Mouse (Mus musculus): ENCODE measurements at regions not wholly inside any gene's neighbourhood (a gene's known extent, or its start where the extent isn't known, plus 50 kb on each side); places are given as distances from the start of the nearest gene placed in this dataset.
A peak's percentile ranks its signal among the peaks of the same experiment; 100 is the strongest.

DNA sequence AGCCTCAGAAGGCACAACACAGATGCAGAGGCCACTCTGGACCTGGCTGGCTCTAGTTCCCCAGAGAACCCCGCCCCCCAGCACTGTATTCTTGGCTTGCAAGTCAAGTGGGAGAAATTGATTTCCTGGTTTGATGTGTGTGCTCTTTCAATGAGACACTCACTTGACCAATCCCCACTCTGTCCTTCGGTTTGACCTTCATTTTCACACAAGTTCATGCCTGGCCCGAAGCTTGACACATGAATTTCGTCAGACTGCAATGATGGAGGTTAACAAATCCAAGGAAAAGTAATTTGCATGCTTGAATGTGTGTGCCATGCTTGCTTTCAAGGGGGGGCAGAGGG, 333.4 kb upstream of the Mki67 start:
- Histone ChIP-seq H3K27ac (ENCODE audit: low read length) (no peak overlapping the region), H3K4me2 (ENCODE audit: low read depth, low read length) (no peak overlapping the region), H3K36me3 (ENCODE audit: control insufficient read depth, insufficient read depth) (no peaks in the 10 kb centered on the region), H3K27me3 (ENCODE audit: control insufficient read depth, insufficient read depth, low read depth, low read length) (no peaks in the 10 kb centered on the region), H3K9me3 (replicated peaks; ENCODE audit: control insufficient read depth, low read length) (no peaks in the 10 kb centered on the region), H3K9ac (ENCODE audit: low read depth, low read length) (no peak overlapping the region), H3K4me3 (ENCODE audit: low read depth, low read length) (no peak overlapping the region), H3K4me1 (ENCODE audit: control insufficient read depth, low read depth, low read length) (no peaks in the 10 kb centered on the region)
- 45% methylated on average over 4 of the region's 4 CpGs for whole genome bisulfite sequencing (ENCODE audit: insufficient replicate concordance)
- no peak for ATAC-seq (ENCODE audit: low read depth)

DNA sequence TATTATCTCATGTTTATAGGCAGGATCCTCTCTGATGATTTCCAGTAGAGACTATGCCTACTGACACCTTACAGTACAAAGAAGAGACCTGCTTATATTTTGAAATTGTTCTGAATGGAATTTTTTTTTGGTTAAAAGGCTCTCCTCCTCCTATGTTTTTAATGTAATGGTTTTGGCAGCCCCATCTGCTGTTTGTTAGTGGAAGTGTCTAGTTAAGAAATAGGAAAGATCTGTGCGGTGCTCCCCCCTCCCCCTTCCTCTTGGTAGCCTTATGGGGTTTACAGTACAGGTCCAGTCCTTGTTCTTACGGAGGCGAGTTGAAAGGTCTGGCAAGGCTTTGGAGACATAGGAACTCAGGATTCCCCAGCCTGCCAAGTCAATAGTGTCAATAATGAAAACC, 334.0 kb upstream of the Mki67 start:
- no peaks in the 10 kb centered on the region for H3K27me3 ChIP-seq (ENCODE audit: control insufficient read depth, insufficient read depth, low read depth, low read length)
- ATAC-seq (ENCODE audit: low read depth), result no peak

DNA sequence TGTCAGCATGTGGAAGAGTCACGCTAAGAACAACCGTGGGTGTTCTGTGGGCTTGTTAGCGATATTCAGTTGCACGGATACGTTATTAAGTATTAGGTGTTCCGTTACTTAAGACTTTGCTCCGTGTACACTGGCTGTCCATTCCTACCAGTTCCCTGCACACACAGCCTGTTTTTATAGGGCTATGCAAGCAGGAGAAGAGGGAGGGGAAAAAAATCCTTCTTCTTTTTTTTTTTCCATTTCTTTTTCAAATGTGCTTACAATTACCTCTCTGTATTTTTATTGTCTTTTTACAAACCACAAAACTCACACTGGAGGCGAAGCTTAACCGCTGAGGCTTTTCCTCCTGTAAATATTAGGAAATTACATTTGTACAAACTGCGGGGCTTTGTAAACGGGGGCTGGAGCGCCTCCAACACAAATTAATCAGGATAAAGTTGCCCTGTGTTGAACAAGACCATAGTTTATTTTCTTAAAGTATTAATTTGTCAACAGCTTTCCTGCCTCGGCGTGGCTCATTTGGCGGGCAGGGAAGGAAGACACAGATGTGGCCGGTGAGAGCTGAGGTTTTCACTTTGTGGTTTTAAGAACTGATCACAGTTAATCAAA, 340.8 kb upstream of the Mki67 start:
- no peak for ATAC-seq (ENCODE audit: low read depth)
- no peaks in the 10 kb centered on the region for H3K36me3 ChIP-seq (ENCODE audit: control insufficient read depth, insufficient read depth)
- no peaks in the 10 kb centered on the region for H3K9me3 ChIP-seq (replicated peaks; ENCODE audit: control insufficient read depth, low read length)
- no peaks in the 10 kb centered on the region for H3K4me1 ChIP-seq (ENCODE audit: control insufficient read depth, low read depth, low read length)
- no peaks in the 10 kb centered on the region for H3K27me3 ChIP-seq (ENCODE audit: control insufficient read depth, insufficient read depth, low read depth, low read length)
- H3K4me3 ChIP-seq (ENCODE audit: low read depth, low read length), result no peak overlapping the region
- H3K9ac ChIP-seq (ENCODE audit: low read depth, low read length), result no peak overlapping the region
- H3K27ac ChIP-seq (ENCODE audit: low read length), result no peak overlapping the region
- no peak overlapping the region for H3K4me2 ChIP-seq (ENCODE audit: low read depth, low read length)
- 40% methylated on average over 16 of the region's 16 CpGs for WGBS (ENCODE audit: insufficient replicate concordance)

More for the DNA sequence above, 334.0 kb upstream of the Mki67 start:
- H3K4me3 ChIP-seq (ENCODE audit: low read depth, low read length), result no peak overlapping the region
- H3K36me3 ChIP-seq (ENCODE audit: control insufficient read depth, insufficient read depth), result no peaks in the 10 kb centered on the region
- 41% methylated on average over 3 of the region's 3 CpGs for WGBS (ENCODE audit: insufficient replicate concordance)
- no peaks in the 10 kb centered on the region for H3K9me3 ChIP-seq (replicated peaks; ENCODE audit: control insufficient read depth, low read length)
- H3K9ac ChIP-seq (ENCODE audit: low read depth, low read length), result no peak overlapping the region
- no peak overlapping the region for H3K4me2 ChIP-seq (ENCODE audit: low read depth, low read length)
- H3K27ac ChIP-seq (ENCODE audit: low read length), result no peak overlapping the region
- no peaks in the 10 kb centered on the region for H3K4me1 ChIP-seq (ENCODE audit: control insufficient read depth, low read depth, low read length)

GRCm38 (mm10) chr7:136058319-136058718, 342.2 kb upstream of the Mki67 start:
- no peaks in the 10 kb centered on the region for H3K4me1 ChIP-seq (ENCODE audit: control insufficient read depth, low read depth, low read length)
- H3K27me3 ChIP-seq (ENCODE audit: control insufficient read depth, insufficient read depth, low read depth, low read length), result no peaks in the 10 kb centered on the region
- H3K36me3 ChIP-seq (ENCODE audit: control insufficient read depth, insufficient read depth), result no peaks in the 10 kb centered on the region
- H3K9ac ChIP-seq (ENCODE audit: low read depth, low read length), result no peak overlapping the region
- no peak for ATAC-seq (ENCODE audit: low read depth)
- WGBS (ENCODE audit: insufficient replicate concordance), result 56% methylated on average over 5 of the region's 5 CpGs
- H3K4me2 ChIP-seq (ENCODE audit: low read depth, low read length), result no peak overlapping the region
- H3K27ac ChIP-seq (ENCODE audit: low read length), result no peak overlapping the region
- no peak overlapping the region for H3K4me3 ChIP-seq (ENCODE audit: low read depth, low read length)
- H3K9me3 ChIP-seq (replicated peaks; ENCODE audit: control insufficient read depth, low read length), result no peaks in the 10 kb centered on the region

DNA sequence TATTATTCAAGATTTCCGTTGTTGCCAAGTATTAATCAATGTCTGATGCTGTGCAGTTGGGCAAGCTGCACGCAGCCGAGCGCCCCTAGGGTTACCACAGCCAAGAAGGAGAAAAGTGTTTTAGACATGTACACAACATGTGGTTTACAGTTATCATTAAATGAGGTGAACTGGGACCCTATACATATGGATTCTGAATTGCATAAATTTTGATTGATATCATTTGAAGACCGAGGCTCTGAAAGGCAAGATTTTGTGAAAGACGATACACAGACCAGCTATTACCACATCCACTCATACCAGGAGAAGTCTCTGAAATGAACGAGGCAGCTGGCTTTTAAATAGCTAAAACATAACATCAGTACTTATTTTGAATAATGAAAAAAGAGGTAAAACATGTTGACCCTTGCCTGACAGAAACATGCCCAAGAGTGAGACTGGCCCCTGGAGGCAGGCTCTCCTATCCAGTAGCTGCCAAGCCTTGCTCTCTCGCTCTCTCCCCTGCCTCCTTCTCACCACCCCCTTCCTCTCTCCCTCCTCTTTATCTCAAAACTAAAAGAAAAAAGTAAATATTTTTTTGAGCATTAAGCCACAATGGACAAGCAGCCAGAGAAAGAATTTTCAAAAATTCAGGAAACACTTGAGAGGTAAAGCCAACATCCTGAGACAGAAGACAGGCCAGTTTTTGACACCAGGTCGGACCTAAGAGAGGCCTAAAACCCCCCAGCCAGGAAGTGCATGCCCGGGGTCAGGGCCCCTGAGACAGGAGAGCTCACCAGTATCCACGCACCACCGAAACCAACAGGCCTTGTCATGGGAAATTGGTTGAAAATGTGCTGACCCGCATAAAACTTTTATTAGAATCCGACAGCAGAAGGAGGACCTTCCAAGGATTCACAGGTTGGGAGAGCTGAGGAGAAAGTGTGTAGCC, 342.9 kb upstream of the Mki67 start:
- no peak overlapping the region for H3K4me3 ChIP-seq (ENCODE audit: low read depth, low read length)
- no peaks in the 10 kb centered on the region for H3K9me3 ChIP-seq (replicated peaks; ENCODE audit: control insufficient read depth, low read length)
- ATAC-seq (ENCODE audit: low read depth), result no peak
- no peak overlapping the region for H3K27ac ChIP-seq (ENCODE audit: low read length)
- WGBS (ENCODE audit: insufficient replicate concordance), result 55% methylated on average over 14 of the region's 14 CpGs
- H3K9ac ChIP-seq (ENCODE audit: low read depth, low read length), result no peak overlapping the region
- no peaks in the 10 kb centered on the region for H3K27me3 ChIP-seq (ENCODE audit: control insufficient read depth, insufficient read depth, low read depth, low read length)
- no peaks in the 10 kb centered on the region for H3K36me3 ChIP-seq (ENCODE audit: control insufficient read depth, insufficient read depth)
- H3K4me2 ChIP-seq (ENCODE audit: low read depth, low read length), result no peak overlapping the region
- no peaks in the 10 kb centered on the region for H3K4me1 ChIP-seq (ENCODE audit: control insufficient read depth, low read depth, low read length)

- Histone ChIP-seq H3K9ac (ENCODE audit: low read depth, low read length) (no peak overlapping the region), H3K4me1 (ENCODE audit: control insufficient read depth, low read depth, low read length) (no peaks in the 10 kb centered on the region), H3K36me3 (ENCODE audit: control insufficient read depth, insufficient read depth) (no peaks in the 10 kb centered on the region), H3K27me3 (ENCODE audit: control insufficient read depth, insufficient read depth, low read depth, low read length) (no peaks in the 10 kb centered on the region), H3K9me3 (replicated peaks; ENCODE audit: control insufficient read depth, low read length) (no peaks in the 10 kb centered on the region), H3K4me3 (ENCODE audit: low read depth, low read length) (no peak overlapping the region), H3K27ac (ENCODE audit: low read length) (no peak overlapping the region), H3K4me2 (ENCODE audit: low read depth, low read length) (peak overlapping the region; percentile 44; the same call in 1 of the 2 replicates)
- 37% methylated on average over 11 of the region's 11 CpGs for WGBS (ENCODE audit: insufficient replicate concordance)
- ATAC-seq (ENCODE audit: low read depth), result no peak
Measured at GRCm38 (mm10) chr7:136059896-136060295, 343.7 kb upstream of the Mki67 start.

- Histone ChIP-seq H3K9ac (ENCODE audit: low read depth, low read length) (no peak overlapping the region), H3K36me3 (ENCODE audit: control insufficient read depth, insufficient read depth) (no peaks in the 10 kb centered on the region), H3K27me3 (ENCODE audit: control insufficient read depth, insufficient read depth, low read depth, low read length) (no peaks in the 10 kb centered on the region), H3K4me3 (ENCODE audit: low read depth, low read length) (no peak overlapping the region), H3K4me2 (ENCODE audit: low read depth, low read length) (peak overlapping the region; percentile 44), H3K27ac (ENCODE audit: low read length) (no peak overlapping the region), H3K4me1 (ENCODE audit: control insufficient read depth, low read depth, low read length) (no peaks in the 10 kb centered on the region), H3K9me3 (replicated peaks; ENCODE audit: control insufficient read depth, low read length) (no peaks in the 10 kb centered on the region)
- WGBS (ENCODE audit: insufficient replicate concordance), result 24% methylated on average over 29 of the region's 29 CpGs
- no peak for ATAC-seq (ENCODE audit: low read depth)
Measured at GRCm38 (mm10) chr7:136060339-136061073, 344.3 kb upstream of the Mki67 start.

DNA sequence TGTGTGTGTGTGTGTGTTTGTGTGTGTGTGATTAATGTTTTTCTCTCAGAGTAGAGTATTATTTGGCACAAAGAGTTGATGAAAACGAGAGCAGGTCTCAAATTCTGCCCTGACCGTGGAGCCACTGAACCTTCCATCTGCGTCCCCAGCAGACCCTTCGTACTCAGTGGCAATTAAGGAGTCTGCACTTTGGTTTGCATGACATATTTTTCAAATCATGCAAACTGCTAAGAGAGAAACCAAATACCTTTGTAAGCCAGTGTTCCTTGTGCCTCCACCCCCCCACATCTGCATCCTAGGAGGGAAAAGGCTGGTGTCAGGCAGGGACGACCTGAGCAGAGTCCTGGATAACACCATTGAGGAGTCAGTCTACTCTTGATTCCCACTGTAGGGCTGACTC, 346.5 kb upstream of the Mki67 start:
- no peak overlapping the region for H3K4me2 ChIP-seq (ENCODE audit: low read depth, low read length)
- no peak overlapping the region for H3K27ac ChIP-seq (ENCODE audit: low read length)
- no peaks in the 10 kb centered on the region for H3K36me3 ChIP-seq (ENCODE audit: control insufficient read depth, insufficient read depth)
- H3K27me3 ChIP-seq (ENCODE audit: control insufficient read depth, insufficient read depth, low read depth, low read length), result no peaks in the 10 kb centered on the region
- H3K4me3 ChIP-seq (ENCODE audit: low read depth, low read length), result no peak overlapping the region
- WGBS (ENCODE audit: insufficient replicate concordance), result 63% methylated on average over 5 of the region's 5 CpGs
- no peak for ATAC-seq (ENCODE audit: low read depth)
- no peak overlapping the region for H3K9ac ChIP-seq (ENCODE audit: low read depth, low read length)
- no peaks in the 10 kb centered on the region for H3K9me3 ChIP-seq (replicated peaks; ENCODE audit: control insufficient read depth, low read length)
- no peaks in the 10 kb centered on the region for H3K4me1 ChIP-seq (ENCODE audit: control insufficient read depth, low read depth, low read length)

Data from liver, embryonic 16.5 days (tissue).